In the genomic region with DNA sequence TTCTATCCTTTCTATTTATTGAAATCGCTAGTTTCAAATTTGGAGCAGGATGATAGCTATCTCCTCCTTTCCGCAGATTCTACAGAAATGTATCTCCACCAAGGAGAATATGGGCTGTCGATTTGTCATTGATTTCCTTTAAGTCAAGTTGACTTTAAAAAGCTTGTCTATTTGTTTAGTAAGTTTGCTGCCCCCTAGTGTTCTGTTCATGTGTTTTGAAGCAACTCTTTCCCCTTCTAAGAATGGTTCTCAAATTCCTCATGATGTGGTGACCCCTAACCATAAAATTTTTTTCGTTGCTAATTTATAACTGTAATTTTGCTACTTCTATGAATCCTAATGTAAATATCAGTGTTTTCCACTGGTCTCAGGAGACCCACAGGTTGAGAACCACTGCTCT, we compare ENCODE assay signal across 9 mouse cellular contexts.
DNase-seq lines count a peak whose midpoint lies in the region; ATAC-seq and TF ChIP-seq lines count a peak whose summit lies in the region.
"Had no signal": no experiment of that assay in that cellular context is flagged by ENCODE, and none has a peak within 500 bp of the region (broad histone marks: within the 10 kb centered on the region; RNA-seq: fewer than 3 reads in every experiment).

No protein-coding gene starts in this region.

- H3K9me3 ChIP-seq in E14TG2a.4 (ENCODE audit: low read length): no peaks in the 10 kb centered on the region
- no peaks in the 10 kb centered on the region for H3K9me3 ChIP-seq in lung, embryonic 14.5 days (ENCODE audit: low read depth, low read length)
- H3K9me3 ChIP-seq in neural tube, embryonic 15.5 days (replicated peaks): no peaks in the 10 kb centered on the region
- H3K9me3 ChIP-seq in forebrain, embryonic 15.5 days: no peaks in the 10 kb centered on the region
- H3K9me3 ChIP-seq: neural tube, embryonic 12.5 days had no signal

- peak; percentile 33 for TF ChIP-seq CTCF in E14TG2a.4 (conservative IDR thresholded peaks at IDR 0.05; ENCODE audit: low read length)
- peak; percentile 65 for TF ChIP-seq CTCF in lung, embryonic 14.5 days (IDR thresholded peaks at IDR 0.05; ENCODE audit: low read depth)

- H3K27me3 ChIP-seq in E14TG2a.4 (ENCODE audit: insufficient read depth, low read length): no peaks in the 10 kb centered on the region
- H3K27me3 ChIP-seq in lung, embryonic 14.5 days (ENCODE audit: insufficient read depth, low read length): no peaks in the 10 kb centered on the region
- no peaks in the 10 kb centered on the region for H3K27me3 ChIP-seq in neural tube, embryonic 15.5 days (replicated peaks)
- no peaks in the 10 kb centered on the region for H3K27me3 ChIP-seq in forebrain, embryonic 15.5 days
- H3K27me3 ChIP-seq: neural tube, embryonic 12.5 days had no signal

- H3K9ac ChIP-seq in lung, embryonic 14.5 days: no peak overlapping the region
- H3K9ac ChIP-seq in neural tube, embryonic 15.5 days (replicated peaks): no peak overlapping the region
- H3K9ac ChIP-seq in forebrain, embryonic 15.5 days (replicated peaks): no peak overlapping the region
- H3K9ac ChIP-seq: neural tube, embryonic 12.5 days had no signal

- peak; percentile 66 to 86 for DNase-seq in cerebellum, postnatal 10 days
- DNase-seq in cerebellum, adult 11 months: no peak
- peak; percentile 78 for DNase-seq in layer of hippocampus, adult 9-10 months (ENCODE audit: low spot score)
- DNase-seq in layer of hippocampus, postnatal 10 days (ENCODE audit: low spot score in 2 of 2): no peak
- peak; percentile 89 for DNase-seq in lung, embryonic 14.5 days

- H3K4me3 ChIP-seq in E14TG2a.4 (replicated peaks; ENCODE audit: low read length): no peak overlapping the region
- H3K4me3 ChIP-seq in lung, embryonic 14.5 days (ENCODE audit: low read depth, low read length): no peak overlapping the region
- no peak overlapping the region for H3K4me3 ChIP-seq in neural tube, embryonic 15.5 days (replicated peaks)
- H3K4me3 ChIP-seq in forebrain, embryonic 15.5 days: no peak overlapping the region
- H3K4me3 ChIP-seq: neural tube, embryonic 12.5 days had no signal

- no peak overlapping the region for H3K4me2 ChIP-seq in lung, embryonic 14.5 days
- no peak overlapping the region for H3K4me2 ChIP-seq in neural tube, embryonic 15.5 days
- no peak overlapping the region for H3K4me2 ChIP-seq in forebrain, embryonic 15.5 days (replicated peaks)
- H3K4me2 ChIP-seq: neural tube, embryonic 12.5 days had no signal

- WGBS in lung, embryonic 14.5 days: 42% methylated on average over 4 of the region's 4 CpGs
- 60% methylated on average over 4 of the region's 4 CpGs for WGBS in neural tube, embryonic 15.5 days
- 65% methylated on average over 4 of the region's 4 CpGs for WGBS in forebrain, embryonic 15.5 days

- H3K4me1 ChIP-seq in E14TG2a.4 (replicated peaks; ENCODE audit: low read depth, low read length): peaks cover 3% of the 10 kb centered on the region; the same call in 1 of the 2 replicates
- no peaks in the 10 kb centered on the region for H3K4me1 ChIP-seq in lung, embryonic 14.5 days (ENCODE audit: insufficient read depth)
- no peaks in the 10 kb centered on the region for H3K4me1 ChIP-seq in neural tube, embryonic 15.5 days
- no peaks in the 10 kb centered on the region for H3K4me1 ChIP-seq in forebrain, embryonic 15.5 days
- H3K4me1 ChIP-seq: neural tube, embryonic 12.5 days had no signal

- no peak for ATAC-seq in lung, embryonic 14.5 days (ENCODE audit: insufficient read depth)
- ATAC-seq in neural tube, embryonic 15.5 days (ENCODE audit: low FRiP score): no peak
- ATAC-seq in forebrain, embryonic 15.5 days (replicated peaks): no peak

- no peak overlapping the region for H3K27ac ChIP-seq in lung, embryonic 14.5 days (ENCODE audit: low read depth)
- H3K27ac ChIP-seq in neural tube, embryonic 15.5 days (replicated peaks): no peak overlapping the region
- H3K27ac ChIP-seq in forebrain, embryonic 15.5 days (replicated peaks): no peak overlapping the region
- H3K27ac ChIP-seq: neural tube, embryonic 12.5 days had no signal

- H3K36me3 ChIP-seq in E14TG2a.4 (ENCODE audit: insufficient read depth, low read length): no peaks in the 10 kb centered on the region
- 0 out of 2 replicates have a peak, but pooled peaks cover 3% of the 10 kb centered on the region for H3K36me3 ChIP-seq in lung, embryonic 14.5 days (ENCODE audit: insufficient read depth)
- H3K36me3 ChIP-seq in neural tube, embryonic 15.5 days: peaks cover 12% of the 10 kb centered on the region
- peaks cover 23% of the 10 kb centered on the region for H3K36me3 ChIP-seq in forebrain, embryonic 15.5 days

Comparison
In these comparisons a context has a peak if more than half of its experiments do, and no peak if none do; other contexts are left out.
1. DNase-seq: peak in cerebellum, postnatal 10 days (2 of 2), layer of hippocampus, adult 9-10 months (single experiment) and lung, embryonic 14.5 days (single experiment); none in cerebellum, adult 11 months (single experiment) and layer of hippocampus, postnatal 10 days (0 of 2).